Mouse (Mus musculus) gastrocnemius, adult 2 months (tissue): Measurements from ENCODE around the gene Plekha8. TPM values are rescaled to one million over a fixed set of nuclear protein-coding genes. Genes with fewer than 3 reads are reported as not detected.

Experiments
- DNase-seq: peaks from one replicate; pipeline ENCODE4 v3.0.0; 2022
- H3K27ac ChIP-seq: fragments of 200-600 bp; 2 replicates; pipeline ENCODE4 v1.8.1; 2022; ENCODE audit warnings: mild to moderate bottlenecking
- H3K4me3 ChIP-seq: fragments of 200-600 bp; 2 replicates; pipeline ENCODE4 v1.8.1; 2022; ENCODE audit warnings: mild to moderate bottlenecking, moderate library complexity
- CTCF ChIP-seq: fragments of 200-600 bp; IDR thresholded peaks from 2 replicates; pipeline ENCODE4 v1.8.1; 2022; ENCODE audit warnings: antibody characterized with exemption, mild to moderate bottlenecking, moderate library complexity
- intact Hi-C: fragments of 180-260 bp; cut with DNase I; formaldehyde crosslinking; loops from one replicate; pipeline ENCODE4 v1.15.1; 2025
- total RNA-seq, 2 experiments: library from RNA; stranded (reverse); gene quantifications; 2 replicates each; pipeline ENCODE4 v1.2.3; 2021

The Plekha8 gene
- total RNA-seq, 2 experiments from 2014 or later, result 3.3 to 4.0 TPM

GRCm38 (mm10) chr6:54628381-54628780, 33.5 kb downstream of the Plekha8 start:
- no peak overlapping the region for H3K4me3 ChIP-seq
- TF ChIP-seq CTCF, result no peak
- intact Hi-C loops, result no loop called here
- no peak for DNase-seq
- no peak overlapping the region for H3K27ac ChIP-seq

- peak; percentile 53 for TF ChIP-seq CTCF
- H3K4me3 ChIP-seq, result no peak overlapping the region
- peak; percentile 43 for DNase-seq
Observed at GRCm38 (mm10) chr6:54629734-54630133, 34.8 kb downstream of the Plekha8 start.

GRCm38 (mm10) chr6:54631462-54631861, 36.6 kb downstream of the Plekha8 start:
- intact Hi-C loops, result no loop called here
- no peak for DNase-seq
- Histone ChIP-seq H3K4me3 (no peak overlapping the region), H3K27ac (no peak overlapping the region)
- peak; percentile 52 for TF ChIP-seq CTCF

More at GRCm38 (mm10) chr6:54629734-54630133, 34.8 kb downstream of the Plekha8 start:
- intact Hi-C loops, result loop anchor here (1.0 kb wide), 1 partner anchor 43 kb away; no protein-coding TSS in a partner anchor
- H3K27ac ChIP-seq, result no peak overlapping the region

- TF ChIP-seq CTCF, result no peak
Observed at GRCm38 (mm10) chr6:54639877-54640276, 45.0 kb downstream of the Plekha8 start.

GRCm38 (mm10) chr6:54641953-54642352, 47.0 kb downstream of the Plekha8 start:
- Histone ChIP-seq H3K27ac (no peak overlapping the region), H3K4me3 (no peak overlapping the region)
- no peak for DNase-seq
- intact Hi-C loops, result no loop called here
- TF ChIP-seq CTCF, result no peak

More at GRCm38 (mm10) chr6:54639877-54640276, 45.0 kb downstream of the Plekha8 start:
- intact Hi-C loops, result no loop called here
- DNase-seq, result no peak
- Histone ChIP-seq H3K4me3 (no peak overlapping the region), H3K27ac (no peak overlapping the region)

GRCm38 (mm10) chr6:54643181-54643580, 48.3 kb downstream of the Plekha8 start:
- DNase-seq, result no peak
- Histone ChIP-seq H3K4me3 (no peak overlapping the region), H3K27ac (no peak overlapping the region)
- intact Hi-C loops, result no loop called here
- TF ChIP-seq CTCF, result no peak

GRCm38 (mm10) chr6:54655471-54656095, 60.7 kb downstream of the Plekha8 start:
- peak overlapping the region; percentile 81 for H3K27ac ChIP-seq
- intact Hi-C loops, result no loop called here
- TF ChIP-seq CTCF, result no peak

GRCm38 (mm10) chr6:54657861-54658260, 63.0 kb downstream of the Plekha8 start:
- H3K27ac ChIP-seq, result no peak overlapping the region
- no peak for TF ChIP-seq CTCF
- H3K4me3 ChIP-seq, result no peak overlapping the region
- no peak for DNase-seq
- intact Hi-C loops, result no loop called here

More at GRCm38 (mm10) chr6:54655471-54656095, 60.7 kb downstream of the Plekha8 start:
- peak overlapping the region; percentile 27 for H3K4me3 ChIP-seq
- peak; percentile 28 for DNase-seq

- no peak for TF ChIP-seq CTCF
- intact Hi-C loops, result no loop called here
Observed at GRCm38 (mm10) chr6:54669868-54670267, 75.0 kb downstream of the Plekha8 start.

GRCm38 (mm10) chr6:54672901-54673300, 78.0 kb downstream of the Plekha8 start:
- no peak for TF ChIP-seq CTCF
- Histone ChIP-seq H3K27ac (no peak overlapping the region), H3K4me3 (no peak overlapping the region)
- intact Hi-C loops, result no loop called here
- no peak for DNase-seq

More at GRCm38 (mm10) chr6:54669868-54670267, 75.0 kb downstream of the Plekha8 start:
- H3K4me3 ChIP-seq, result no peak overlapping the region
- DNase-seq, result no peak
- H3K27ac ChIP-seq, result no peak overlapping the region

- DNase-seq, result no peak
- intact Hi-C loops, result no loop called here
- TF ChIP-seq CTCF, result no peak
- no peak overlapping the region for H3K4me3 ChIP-seq
- H3K27ac ChIP-seq, result no peak overlapping the region
Observed at GRCm38 (mm10) chr6:54679686-54680085, 84.8 kb downstream of the Plekha8 start.

GRCm38 (mm10) chr6:54680891-54681745, 86.2 kb downstream of the Plekha8 start, which contains the start of gene Mturn:
TSS of gene Mturn (plus strand) at chr6:54681624.
- H3K27ac ChIP-seq, result peak within 1 kb of the TSS; percentile 90
- DNase-seq, result peak; percentile 100
- intact Hi-C loops, result loop anchor here (1.0 kb wide), 1 partner anchor 86 kb away; the partner anchor contains the start of gene Plekha8
- H3K4me3 ChIP-seq, result peak within 1 kb of the TSS; percentile 88
- TF ChIP-seq CTCF, result no peak
